Mouse (Mus musculus) cerebellum, postnatal 25 days (tissue): ENCODE measurements around the gene Gm21616.
"Not testable (repeated sequence)": the region's sequence is repeated elsewhere in the genome, so short reads cannot be mapped to it uniquely, and the experiment has no call there.

Experiments
- DNase-seq, 2 experiments: peaks; one replicate each; pipeline ENCODE4 v3.0.0; 2021; ENCODE audit warnings: mixed read lengths in 2 of 2

Gm21616 gene

GRCm38 (mm10) chrX:125435242-125435641 is at the start of gene Gm21616:
Gene Gm21616 (plus strand): TSS chrX:125435542.
- DNase-seq: not testable (repeated sequence)
